16 mouse cellular contexts compared by ENCODE assay signal in genomic region chr5:65356851-65357250, GRCm38 (mm10). TPM values are rescaled to one million over a fixed set of nuclear protein-coding genes. Genes with fewer than 3 reads are reported as not detected.
DNase-seq lines count a peak whose midpoint lies in the region; ATAC-seq lines count a peak whose summit lies in the region.
"Had no signal": no experiment of that assay in that cellular context is flagged by ENCODE, and none has a peak within 500 bp of the region (broad histone marks: within the 10 kb centered on the region; RNA-seq: fewer than 3 reads in every experiment).

No protein-coding gene starts in this region.

- no peaks in the 10 kb centered on the region for H3K4me1 ChIP-seq in intestine, embryonic 15.5 days (replicated peaks)
- peaks cover 4% of the 10 kb centered on the region; the same call in 1 of the 2 replicates for H3K4me1 ChIP-seq in forebrain, embryonic 10.5 days
- H3K4me1 ChIP-seq: hindbrain, embryonic 15.5 days; stomach, embryonic 15.5 days had no signal

- ATAC-seq in intestine, embryonic 15.5 days = peak; percentile 91
- 0 out of 2 replicates have a peak, but pooled peaks have one; percentile 43 for ATAC-seq in monocyte, adult 5-6 weeks (replicated peaks; ENCODE audit: insufficient number of reproducible peaks, low FRiP score, low TSS enrichment, poor library complexity, severe bottlenecking)

- no peak overlapping the region for H3K27ac ChIP-seq in intestine, embryonic 15.5 days
- no peak overlapping the region for H3K27ac ChIP-seq in forebrain, embryonic 10.5 days
- H3K27ac ChIP-seq: hindbrain, embryonic 15.5 days; stomach, embryonic 15.5 days had no signal

- H3K4me3 ChIP-seq in intestine, embryonic 15.5 days (replicated peaks) = no peak overlapping the region
- H3K4me3 ChIP-seq in forebrain, embryonic 10.5 days = no peak overlapping the region
- H3K4me3 ChIP-seq: hindbrain, embryonic 15.5 days; stomach, embryonic 15.5 days had no signal

- H3K36me3 ChIP-seq in intestine, embryonic 15.5 days = no peaks in the 10 kb centered on the region
- no peaks in the 10 kb centered on the region for H3K36me3 ChIP-seq in forebrain, embryonic 10.5 days (replicated peaks)
- H3K36me3 ChIP-seq: hindbrain, embryonic 15.5 days; stomach, embryonic 15.5 days had no signal

- peak; percentile 58 for DNase-seq in adrenal gland, postnatal 14 days
- no peak for DNase-seq in adrenal gland, postnatal 25 days
- peak; percentile 81 to 87 for DNase-seq in lung, adult 18-20 months
- DNase-seq in forebrain, embryonic 10.5 days (ENCODE audit: extremely low spot score, low spot score) = no peak
- DNase-seq in neural tube, embryonic 10.5 days (ENCODE audit: extremely low spot score, low spot score) = no peak
- DNase-seq in right cerebral cortex, postnatal 4 days = no peak
- DNase-seq: cerebellum, adult 2 months; gastrocnemius, postnatal 36 days; kidney, adult 9 months; thymus, postnatal 14 days had no signal

- 76% methylated on average over 6 of the region's 6 CpGs for WGBS in intestine, embryonic 15.5 days
- 87% methylated on average over 6 of the region's 6 CpGs for WGBS in forebrain, embryonic 10.5 days

- H3K4me2 ChIP-seq in intestine, embryonic 15.5 days (replicated peaks) = no peak overlapping the region
- H3K4me2 ChIP-seq: hindbrain, embryonic 15.5 days; midbrain, embryonic 11.5 days; stomach, embryonic 15.5 days had no signal

- H3K9me3 ChIP-seq in intestine, embryonic 15.5 days = no peaks in the 10 kb centered on the region
- H3K9me3 ChIP-seq in forebrain, embryonic 10.5 days = no peaks in the 10 kb centered on the region; the same call in 1 of the 2 replicates
- H3K9me3 ChIP-seq: hindbrain, embryonic 15.5 days; stomach, embryonic 15.5 days had no signal

- H3K27me3 ChIP-seq in intestine, embryonic 15.5 days (replicated peaks) = no peaks in the 10 kb centered on the region
- H3K27me3 ChIP-seq in forebrain, embryonic 10.5 days (ENCODE audit: poor library complexity, severe bottlenecking) = no peaks in the 10 kb centered on the region
- H3K27me3 ChIP-seq: hindbrain, embryonic 15.5 days; stomach, embryonic 15.5 days had no signal

- H3K9ac ChIP-seq in intestine, embryonic 15.5 days = no peak overlapping the region
- H3K9ac ChIP-seq: hindbrain, embryonic 15.5 days; stomach, embryonic 15.5 days had no signal

RNA-seq across cellular contexts. Expression of gene Klb, which starts 8.7 kb away (rescaled TPM):
- 11.4 and 12.9 TPM in 2 replicates for total RNA-seq in adrenal gland, postnatal 14 days (2021)
- total RNA-seq in adrenal gland, postnatal 25 days (2021) = 5.0 and 6.5 TPM in 2 replicates
- 1.7 and 2.6 TPM in 2 replicates for polyA plus RNA-seq in intestine, embryonic 15.5 days (2015; fragmentation: Nextera tagmentation; extraction: Ambion mirVana)
- not detected in 3 replicates for total RNA-seq in monocyte, adult 5-6 weeks (2017)
- polyA plus RNA-seq in forebrain, embryonic 10.5 days (2016; fragmentation: Nextera tagmentation; extraction: Ambion mirVana) = 0.04 and 0.12 TPM in 2 replicates
- polyA plus RNA-seq: heart, postnatal 0 days had no signal

RNA-seq across cellular contexts. Expression of gene Rfc1, which starts 21.4 kb away (rescaled TPM):
- total RNA-seq in adrenal gland, postnatal 14 days (2021) = 59.4 and 60.3 TPM in 2 replicates
- 41.2 and 59.4 TPM in 2 replicates for total RNA-seq in adrenal gland, postnatal 25 days (2021)
- polyA plus RNA-seq in intestine, embryonic 15.5 days (2015; fragmentation: Nextera tagmentation; extraction: Ambion mirVana) = 67.0 and 91.5 TPM in 2 replicates
- 35.2 to 67.2 TPM (median 41.1 TPM) in 3 replicates for total RNA-seq in monocyte, adult 5-6 weeks (2017)
- 103 and 110 TPM in 2 replicates for polyA plus RNA-seq in forebrain, embryonic 10.5 days (2016; fragmentation: Nextera tagmentation; extraction: Ambion mirVana)

RNA-seq across cellular contexts. Expression of gene Rpl9, which starts 34.4 kb away (rescaled TPM):
- 867 and 1,107 TPM in 2 replicates for total RNA-seq in adrenal gland, postnatal 14 days (2021)
- 893 and 1,018 TPM in 2 replicates for total RNA-seq in adrenal gland, postnatal 25 days (2021)
- polyA plus RNA-seq in intestine, embryonic 15.5 days (2015; fragmentation: Nextera tagmentation; extraction: Ambion mirVana) = 1,022 and 1,026 TPM in 2 replicates
- 1,257 to 1,765 TPM (median 1,722 TPM) in 3 replicates for total RNA-seq in monocyte, adult 5-6 weeks (2017)
- 993 and 1,007 TPM in 2 replicates for polyA plus RNA-seq in forebrain, embryonic 10.5 days (2016; fragmentation: Nextera tagmentation; extraction: Ambion mirVana)

RNA-seq across cellular contexts. Expression of gene Lias, which starts 34.4 kb away (rescaled TPM):
- total RNA-seq in adrenal gland, postnatal 14 days (2021) = 55.1 and 62.9 TPM in 2 replicates
- total RNA-seq in adrenal gland, postnatal 25 days (2021) = 45.7 and 62.1 TPM in 2 replicates
- 51.8 and 58.1 TPM in 2 replicates for polyA plus RNA-seq in intestine, embryonic 15.5 days (2015; fragmentation: Nextera tagmentation; extraction: Ambion mirVana)
- total RNA-seq in monocyte, adult 5-6 weeks (2017) = 34.4 to 51.5 TPM (median 37.0 TPM) in 3 replicates
- polyA plus RNA-seq in forebrain, embryonic 10.5 days (2016; fragmentation: Nextera tagmentation; extraction: Ambion mirVana) = 68.9 and 72.5 TPM in 2 replicates

Comparison
In these comparisons a context has a peak if more than half of its experiments do, and no peak if none do; other contexts are left out.
1. DNase-seq: peak in adrenal gland, postnatal 14 days (single experiment) and lung, adult 18-20 months (2 of 2); none in adrenal gland, postnatal 25 days (single experiment), forebrain, embryonic 10.5 days (single experiment), neural tube, embryonic 10.5 days (single experiment) and right cerebral cortex, postnatal 4 days (single experiment).